Mouse (Mus musculus): Measurements from ENCODE around the gene Tsks.

The Tsks gene

DNA sequence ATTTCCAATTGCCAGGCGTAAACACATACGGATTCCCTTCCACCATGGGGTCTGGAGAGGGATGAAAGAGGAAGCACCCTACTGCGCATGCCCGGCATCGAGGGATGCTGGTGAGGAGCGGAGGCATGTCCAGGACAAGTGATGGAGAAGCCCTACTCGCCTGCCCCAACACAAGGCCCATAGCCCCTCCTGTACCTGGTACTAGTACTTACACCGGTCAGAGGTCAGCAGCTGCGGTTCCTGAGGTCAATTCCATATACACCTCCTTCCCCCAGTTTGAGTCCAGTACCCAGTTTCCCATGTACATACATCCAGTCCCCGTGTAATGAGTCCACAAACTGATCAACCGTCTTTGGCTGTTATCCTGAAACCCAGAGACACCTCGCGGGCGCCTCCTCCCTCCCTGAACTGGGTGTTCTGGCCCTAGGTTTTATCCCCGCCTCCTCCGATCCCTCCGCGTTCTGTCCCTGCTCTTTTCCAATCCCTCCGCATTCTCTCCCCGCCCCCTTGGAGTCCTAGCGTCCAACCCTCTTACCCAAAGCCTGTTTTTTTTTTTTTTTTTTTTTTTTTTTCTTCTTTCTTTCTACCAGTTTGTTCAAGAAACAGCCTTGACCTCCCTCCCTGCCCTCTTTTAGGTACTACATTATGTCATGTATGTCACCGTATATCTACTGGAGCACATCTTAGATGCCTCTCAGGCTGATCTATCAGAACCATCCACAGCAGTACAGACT, 31.5 kb downstream of the Tsks start, which contains the start of gene Cpt1c:
Gene Cpt1c (minus strand): TSS at position 469 of the 734 bp plus-strand sequence.
- in situ Hi-C loops (cut with MseI, MboI) = no loop called here

DNA sequence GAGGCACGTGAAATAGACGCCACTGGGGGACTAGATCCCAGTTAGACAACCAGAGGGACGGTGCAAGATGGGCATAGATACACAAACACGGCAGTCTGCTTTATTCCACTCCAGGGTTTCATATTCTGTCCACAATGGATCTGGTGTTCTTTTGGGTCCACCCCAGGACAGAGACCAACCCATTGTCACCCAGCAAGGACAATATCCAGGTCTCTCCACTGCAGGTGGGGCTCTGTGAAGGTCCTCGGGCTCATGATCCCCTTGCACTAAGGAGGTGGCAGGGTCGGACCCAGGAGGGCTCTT, 32.1 kb downstream of the Tsks start:
- in situ Hi-C loops (cut with MseI, MboI) = no loop called here

DNA sequence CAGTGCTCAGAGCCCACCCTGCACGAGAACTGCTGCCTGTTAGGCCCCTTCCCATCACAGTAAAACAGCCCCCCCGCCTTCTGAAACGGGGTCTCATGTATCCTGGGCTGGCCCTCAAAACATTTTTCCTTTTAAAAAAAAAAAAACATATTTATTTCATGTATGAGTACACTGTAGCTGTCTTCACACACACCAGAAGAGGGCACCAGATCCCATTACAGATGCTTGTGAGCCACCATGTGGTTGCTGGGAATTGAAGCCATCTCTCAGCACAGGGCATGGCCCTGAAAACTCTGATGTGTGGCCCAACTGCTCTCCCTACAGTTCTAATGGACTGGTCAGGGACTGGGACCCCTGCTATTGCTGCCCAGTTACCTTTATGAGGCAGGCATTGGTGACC, 35.3 kb downstream of the Tsks start:
- in situ Hi-C loops (cut with MseI, MboI) = no loop called here

DNA sequence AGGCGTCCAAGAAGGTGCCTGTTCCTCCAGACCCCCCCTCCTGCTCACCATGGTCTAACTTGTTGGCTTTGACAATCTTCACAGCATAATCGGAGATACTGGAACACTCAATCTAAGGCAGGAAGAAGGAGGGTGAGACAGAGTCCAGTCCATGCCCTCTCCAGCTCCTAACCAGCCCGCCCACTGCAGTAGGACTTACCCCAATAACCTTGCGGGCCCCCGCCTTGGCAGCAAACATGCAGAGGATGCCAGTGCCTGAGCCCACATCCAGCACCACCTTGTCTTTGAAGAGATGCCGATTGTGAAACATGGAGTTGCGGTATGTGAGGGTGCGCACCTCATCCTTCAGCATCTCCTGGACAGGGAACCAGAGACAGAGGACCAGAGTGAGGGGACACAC, 38.5 kb downstream of the Tsks start:
- in situ Hi-C loops (cut with MseI, MboI) = no loop called here

DNA sequence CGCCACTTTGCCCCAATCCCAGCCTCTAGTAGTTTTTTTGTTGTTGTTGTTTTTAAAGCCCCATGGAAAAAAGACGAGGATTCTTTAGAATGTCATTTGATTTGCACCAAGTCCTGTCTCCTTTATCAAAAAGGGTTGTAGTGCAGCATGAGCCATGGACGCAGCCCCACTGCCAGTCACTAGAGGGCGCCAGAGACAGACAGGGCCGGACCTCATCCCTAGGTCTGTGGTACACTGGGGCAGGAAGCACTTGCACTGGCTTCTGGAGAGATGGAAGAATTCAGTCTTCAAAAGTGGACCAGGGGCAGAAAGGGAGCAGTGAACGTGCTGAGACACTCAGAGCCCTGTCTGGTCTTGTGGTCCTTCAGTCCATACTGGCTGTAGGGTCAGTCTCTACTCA, 40.1 kb downstream of the Tsks start:
- in situ Hi-C loops (cut with MseI, MboI) = no loop called here

DNA sequence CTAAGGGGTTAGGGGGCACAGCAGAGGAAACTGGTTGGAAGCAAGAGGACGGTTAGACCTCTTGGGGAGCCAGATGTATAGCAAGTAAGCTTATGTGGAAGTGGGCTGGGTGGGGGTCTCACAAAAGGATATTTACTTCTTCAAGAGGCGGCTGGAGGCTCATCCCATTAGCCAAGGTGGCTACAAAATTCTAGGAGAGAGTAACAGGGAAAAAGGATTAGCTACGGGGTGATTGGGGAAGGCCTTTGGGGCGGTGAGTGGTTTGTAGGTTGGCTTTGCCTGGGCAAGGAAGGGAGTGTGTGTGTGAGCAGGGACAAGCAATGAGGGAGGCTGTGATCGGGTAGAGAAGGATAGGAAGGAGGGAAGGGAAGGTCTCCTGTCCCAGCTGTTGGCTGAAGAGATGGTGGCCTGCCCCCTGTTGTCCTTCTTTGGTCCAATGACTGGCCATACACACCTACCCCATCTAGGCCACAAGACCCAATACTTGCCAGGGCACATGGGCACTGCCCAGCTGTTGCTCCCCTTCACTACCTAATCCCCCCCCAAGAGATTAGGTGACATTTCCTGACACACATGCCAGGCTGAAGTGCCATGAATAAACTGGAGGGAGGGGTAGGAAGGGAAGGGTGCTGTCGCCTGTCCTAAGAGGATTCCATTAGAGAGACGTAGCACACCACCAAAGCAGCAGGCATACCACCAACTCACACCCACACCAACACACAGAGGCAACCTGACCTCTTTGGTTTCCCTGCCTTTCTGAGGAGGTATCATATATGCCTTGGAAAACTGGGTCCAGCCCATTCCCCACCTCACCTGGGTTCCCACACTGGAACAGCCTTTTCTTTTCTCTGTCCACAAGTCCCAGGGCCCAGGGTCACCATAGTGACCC, 41.2 kb downstream of the Tsks start:
- in situ Hi-C loops (cut with MseI, MboI) = no loop called here

DNA sequence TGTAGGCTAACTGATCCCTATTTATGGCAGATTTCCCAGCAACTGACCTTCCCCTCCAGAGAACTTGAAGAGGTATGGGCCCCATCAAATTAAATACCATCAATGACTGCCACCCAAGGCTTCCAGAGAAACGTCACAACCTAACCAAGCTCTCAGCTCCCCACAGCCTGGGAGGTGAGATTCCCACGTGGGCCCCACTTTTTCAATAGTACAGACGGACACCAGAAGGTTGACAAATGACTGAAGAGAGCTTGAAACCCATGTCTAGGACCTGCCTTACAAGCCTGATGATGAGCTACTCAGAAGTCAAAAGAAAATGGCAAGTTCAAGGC, 41.8 kb downstream of the Tsks start:
- in situ Hi-C loops (cut with MseI, MboI) = no loop called here

DNA sequence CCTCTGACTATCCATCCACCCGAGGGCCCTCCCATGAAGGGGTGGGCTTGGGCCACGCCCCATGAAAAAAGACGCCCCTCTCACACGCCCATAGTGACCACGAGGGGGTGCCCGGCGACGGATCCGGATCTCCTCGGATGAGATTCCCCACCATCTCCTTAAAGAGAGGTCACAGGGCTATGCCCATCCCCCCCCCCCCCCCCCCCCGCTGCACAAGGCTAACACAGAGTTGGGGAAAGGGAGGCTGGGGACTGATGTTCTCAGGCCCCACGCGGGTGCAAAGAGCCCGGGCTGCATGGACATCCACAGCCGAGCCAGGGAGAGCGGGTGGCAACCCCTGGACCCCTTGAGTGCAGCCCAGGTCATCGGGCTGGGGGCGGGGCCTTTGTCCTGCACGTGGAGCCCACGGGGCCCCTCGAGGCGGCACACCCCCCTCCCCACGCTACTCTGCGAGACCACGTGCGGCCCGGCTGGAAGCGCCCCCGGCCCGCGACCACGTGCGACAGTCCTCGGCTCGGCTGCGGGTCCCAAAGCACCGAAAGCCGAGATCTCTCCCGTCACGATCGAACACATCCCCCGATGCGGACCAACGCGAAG, 42.7 kb downstream of the Tsks start:
- in situ Hi-C loops (cut with MseI, MboI) = no loop called here

DNA sequence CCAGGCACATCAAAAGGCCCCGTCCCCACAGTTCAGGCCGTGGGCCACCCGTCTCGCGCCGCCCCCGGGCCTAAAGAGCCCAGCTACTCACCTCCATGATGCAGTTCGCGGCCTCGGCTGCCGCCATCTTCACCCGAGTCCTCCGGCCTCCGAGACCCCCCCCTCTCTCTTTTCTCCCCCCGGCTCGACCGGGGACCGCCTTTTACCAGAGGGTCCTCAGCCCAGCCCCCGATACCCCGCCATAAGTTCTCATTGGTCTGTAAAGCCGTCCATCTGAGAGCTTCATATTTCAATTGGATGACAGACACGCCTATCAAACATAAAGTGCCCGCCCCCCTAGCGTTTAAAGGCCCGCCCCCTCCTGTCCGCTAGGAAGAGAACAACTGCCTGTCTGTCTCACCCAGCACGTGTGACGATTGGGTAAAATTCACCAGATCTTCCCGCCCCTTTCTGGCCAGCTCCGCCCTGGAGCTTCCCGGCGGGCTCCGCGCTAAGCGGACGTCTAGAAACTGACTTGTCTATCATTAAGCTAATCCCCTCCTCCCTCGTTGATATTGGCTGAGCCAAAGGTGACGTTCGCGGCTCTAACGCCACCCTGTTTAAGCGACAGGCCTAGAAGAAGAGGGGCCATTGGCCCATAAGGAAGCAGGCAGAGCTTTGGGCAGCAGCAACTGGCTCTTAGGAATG, 43.3 kb downstream of the Tsks start, which contains the start of gene Prmt1:
Gene Prmt1 (minus strand): TSS at position 377 of the 687 bp plus-strand sequence.
- in situ Hi-C loops (cut with MseI, MboI) = no loop called here

DNA sequence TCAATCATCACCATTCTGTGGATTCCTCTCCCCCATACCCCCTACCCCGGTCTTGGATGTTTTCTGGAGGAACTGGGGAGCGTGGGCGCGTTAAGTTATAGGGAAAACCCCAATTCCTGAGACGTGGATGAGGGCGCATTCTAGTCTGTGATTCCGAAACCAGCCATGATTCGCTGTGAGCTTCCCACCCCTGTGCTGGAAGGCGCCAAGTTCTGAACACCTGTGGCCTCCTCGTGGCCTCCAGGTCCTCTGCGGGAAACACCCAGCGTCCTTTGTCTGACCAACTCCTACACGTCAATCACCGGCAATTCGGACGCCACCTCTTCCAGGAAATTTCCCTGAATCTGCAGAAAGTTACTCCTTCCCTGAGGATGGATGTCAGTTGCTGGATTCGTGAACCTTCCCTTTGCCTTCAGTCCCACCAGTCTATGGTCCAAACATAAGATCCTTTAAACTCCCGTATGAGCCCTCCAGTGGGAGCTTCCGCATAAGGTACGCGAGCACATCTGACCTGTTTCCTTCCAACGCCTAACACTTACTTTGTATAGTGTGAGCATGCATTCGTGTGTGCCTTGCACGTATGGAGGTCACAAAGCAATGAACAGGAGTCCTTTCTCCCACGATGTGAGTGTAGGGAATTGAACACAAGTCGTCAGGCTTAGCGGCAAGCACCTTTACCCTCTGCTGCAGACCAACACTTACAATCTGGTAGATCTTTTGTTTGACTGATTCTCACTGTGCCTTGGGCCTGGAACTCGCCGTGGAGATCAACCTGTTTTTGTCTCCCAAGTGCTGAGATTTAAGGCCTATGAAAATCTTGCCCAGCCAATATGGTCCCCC, 44.1 kb downstream of the Tsks start:
- in situ Hi-C loops (cut with MseI, MboI) = no loop called here

DNA sequence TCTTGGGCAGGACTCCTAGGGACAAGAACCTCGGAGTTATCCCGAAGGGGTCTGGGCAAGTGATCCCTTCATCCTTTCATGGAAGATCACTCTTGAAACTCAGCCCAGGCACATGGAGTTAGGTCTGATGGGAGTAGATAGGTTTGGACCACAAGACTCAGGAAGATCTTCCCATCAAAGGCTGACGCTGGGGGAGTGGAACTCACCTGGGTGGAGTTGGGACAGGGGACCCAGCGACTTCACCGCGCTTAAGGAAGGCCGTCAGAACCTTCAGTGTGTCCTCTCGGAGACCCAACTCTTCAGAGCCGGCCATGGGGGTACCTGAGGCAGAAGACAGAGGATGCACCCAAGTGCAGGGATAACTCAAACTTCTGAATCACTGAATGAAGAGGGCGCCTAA, 53.7 kb downstream of the Tsks start:
- in situ Hi-C loops (cut with MseI, MboI) = no loop called here

DNA sequence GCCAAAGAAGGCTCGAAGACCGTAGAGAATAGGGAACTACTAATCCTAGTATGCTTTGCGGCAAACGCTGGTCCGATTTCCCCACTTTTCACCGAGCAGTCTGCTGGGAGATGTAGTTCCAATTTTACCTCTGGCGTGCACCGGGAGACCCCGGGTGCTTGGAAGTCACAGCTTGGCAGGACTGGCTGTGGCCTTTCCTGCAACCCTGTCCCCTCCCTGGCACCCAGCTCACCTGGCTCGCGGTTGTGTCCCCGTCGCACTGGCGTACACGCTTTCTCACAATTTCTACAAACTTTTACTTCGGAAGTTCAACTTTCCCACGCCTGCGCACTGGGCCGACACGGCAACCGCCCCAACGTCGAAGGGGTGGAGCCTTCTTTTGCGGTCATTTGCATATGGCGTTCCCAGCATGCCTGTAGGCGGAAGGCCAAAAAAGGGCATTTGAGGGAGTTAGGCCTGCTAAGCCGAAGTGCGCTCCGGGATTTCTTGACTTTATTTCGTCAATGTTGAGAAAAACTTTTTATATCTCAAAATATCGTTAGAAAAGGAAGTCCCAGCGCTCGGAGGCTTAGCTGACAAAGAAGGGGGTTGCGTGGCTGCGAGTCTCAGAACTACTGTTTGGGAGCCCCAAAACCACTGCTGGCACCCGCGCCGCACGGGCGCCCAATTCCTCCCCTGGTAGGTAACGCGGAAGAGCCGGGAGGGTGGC, 54.4 kb downstream of the Tsks start, which contains the start of gene Irf3:
Gene Irf3 (plus strand): TSS at position 418 of the 709 bp plus-strand sequence.
- in situ Hi-C loops (cut with MseI, MboI) = no loop called here

DNA sequence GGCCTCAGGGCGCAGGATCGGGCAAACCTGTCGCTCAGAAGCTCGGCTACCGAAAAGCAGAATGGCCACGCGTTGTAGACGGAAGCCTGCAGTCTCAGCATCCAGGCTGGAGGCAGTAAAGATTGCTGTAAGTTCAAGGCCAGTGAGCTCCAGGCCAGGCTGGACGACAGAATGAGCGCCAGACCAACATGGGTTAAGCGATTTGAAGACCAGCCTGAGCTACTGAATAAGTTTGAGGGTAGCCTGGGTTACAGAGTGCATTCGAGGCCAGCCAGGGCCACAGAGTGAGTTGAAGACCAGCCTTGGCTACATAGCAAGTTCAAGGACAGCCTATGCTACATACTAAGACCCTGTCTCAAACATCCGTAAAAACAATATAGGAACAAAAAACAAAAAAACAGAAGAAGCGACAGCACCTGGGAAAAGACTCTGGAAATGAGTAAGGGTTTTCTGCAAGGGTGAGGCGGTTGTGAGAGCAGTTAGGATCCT, 55.0 kb downstream of the Tsks start:
- in situ Hi-C loops (cut with MseI, MboI) = no loop called here

DNA sequence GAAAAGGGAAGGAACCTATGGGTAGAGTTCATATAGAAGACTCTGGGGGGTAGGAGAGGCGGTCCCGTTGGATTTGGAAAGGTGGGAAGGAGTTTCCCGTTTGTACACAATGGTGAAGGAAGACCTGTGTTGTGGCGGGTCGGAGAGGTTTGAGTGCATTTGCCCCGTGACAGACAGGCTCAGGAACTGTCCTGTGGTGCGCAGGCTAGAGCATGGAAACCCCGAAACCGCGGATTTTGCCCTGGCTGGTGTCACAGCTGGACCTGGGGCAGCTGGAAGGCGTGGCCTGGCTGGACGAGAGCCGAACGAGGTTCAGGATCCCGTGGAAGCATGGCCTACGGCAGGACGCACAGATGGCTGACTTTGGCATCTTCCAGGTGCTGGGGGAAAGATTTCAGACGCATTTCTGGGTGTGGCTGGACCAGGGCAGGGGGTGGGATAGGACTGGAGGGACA, 55.5 kb downstream of the Tsks start, which contains the start of gene Bcl2l12:
Gene Bcl2l12 (minus strand): TSS at position 212 of the 455 bp plus-strand sequence.
- in situ Hi-C loops (cut with MseI, MboI) = no loop called here

DNA sequence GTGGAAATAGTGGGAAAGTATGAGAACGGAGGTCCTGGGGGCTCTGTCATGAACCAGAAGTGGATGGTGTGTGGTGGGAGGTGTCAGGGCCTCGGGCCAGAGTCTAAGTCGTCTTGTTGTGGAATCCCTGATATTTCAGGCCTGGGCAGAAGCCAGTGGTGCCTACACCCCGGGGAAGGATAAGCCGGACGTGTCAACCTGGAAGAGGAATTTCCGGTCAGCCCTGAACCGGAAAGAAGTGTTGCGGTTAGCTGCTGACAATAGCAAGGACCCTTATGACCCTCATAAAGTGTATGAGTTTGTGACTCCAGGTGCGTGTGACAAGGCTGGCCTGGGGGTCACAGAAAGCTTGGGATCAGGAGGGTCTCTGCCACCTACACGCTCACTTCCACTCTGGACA, 56.7 kb downstream of the Tsks start:
- in situ Hi-C loops (cut with MseI, MboI) = no loop called here

DNA sequence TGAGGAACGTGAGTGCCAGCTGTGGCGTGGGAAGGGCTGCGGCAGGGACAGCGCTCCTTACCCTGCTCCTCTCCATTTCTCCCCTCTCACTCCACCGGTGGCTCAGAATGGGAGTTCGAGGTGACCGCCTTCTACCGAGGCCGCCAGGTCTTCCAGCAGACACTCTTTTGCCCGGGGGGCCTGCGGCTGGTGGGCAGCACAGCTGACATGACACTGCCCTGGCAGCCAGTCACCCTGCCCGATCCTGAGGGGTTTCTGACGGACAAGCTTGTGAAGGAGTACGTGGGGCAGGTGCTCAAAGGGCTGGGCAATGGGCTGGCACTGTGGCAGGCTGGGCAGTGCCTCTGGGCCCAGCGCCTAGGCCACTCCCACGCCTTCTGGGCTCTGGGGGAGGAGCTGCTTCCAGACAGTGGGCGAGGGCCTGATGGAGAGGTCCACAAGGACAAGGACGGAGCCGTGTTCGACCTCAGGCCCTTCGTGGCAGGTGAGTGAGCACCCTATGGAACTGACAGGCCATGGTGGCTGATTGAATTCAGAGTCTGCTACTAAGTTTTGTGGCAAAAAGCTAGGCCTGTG, 57.6 kb downstream of the Tsks start:
- in situ Hi-C loops (cut with MseI, MboI) = no loop called here

DNA sequence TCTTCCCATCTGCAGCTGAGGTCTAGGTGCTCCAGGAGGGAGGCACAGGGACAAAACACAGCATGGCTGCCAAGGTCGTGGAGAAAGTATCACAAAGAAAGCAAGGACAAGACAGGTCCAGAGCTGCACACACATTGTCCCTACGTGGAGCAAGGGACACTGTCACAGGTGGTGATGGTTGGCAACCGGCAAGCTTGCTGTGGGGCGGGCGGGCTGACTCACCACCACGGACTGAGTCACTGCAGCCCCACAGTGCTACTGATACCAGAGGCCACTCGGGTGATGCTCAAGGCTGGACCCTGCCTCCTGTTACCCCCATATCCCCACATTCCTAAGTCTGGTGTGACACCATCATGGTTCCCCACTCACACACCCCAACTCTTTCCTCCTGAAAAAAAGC, 59.4 kb downstream of the Tsks start:
- in situ Hi-C loops (cut with MseI, MboI) = no loop called here

DNA sequence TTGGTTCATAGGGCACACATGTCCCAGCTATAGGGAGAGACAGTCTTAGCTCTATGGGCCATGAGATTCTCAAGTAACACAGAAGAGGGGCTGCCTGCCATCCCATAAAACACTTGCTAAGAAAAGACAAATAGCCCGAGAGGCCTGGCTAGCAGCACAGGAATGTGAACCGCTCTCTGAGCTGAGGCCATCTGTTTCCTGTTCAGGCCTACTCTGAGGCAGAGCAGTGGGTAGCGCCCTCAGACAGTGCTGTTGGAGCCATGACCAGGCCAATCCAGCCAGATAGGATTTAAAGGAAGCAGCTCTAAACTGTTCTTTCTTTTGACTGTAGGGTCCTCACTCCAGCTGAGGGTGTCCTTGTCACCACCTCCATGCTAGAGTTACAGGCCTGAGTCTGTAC, 61.5 kb downstream of the Tsks start:
- in situ Hi-C loops (cut with MseI, MboI) = no loop called here

DNA sequence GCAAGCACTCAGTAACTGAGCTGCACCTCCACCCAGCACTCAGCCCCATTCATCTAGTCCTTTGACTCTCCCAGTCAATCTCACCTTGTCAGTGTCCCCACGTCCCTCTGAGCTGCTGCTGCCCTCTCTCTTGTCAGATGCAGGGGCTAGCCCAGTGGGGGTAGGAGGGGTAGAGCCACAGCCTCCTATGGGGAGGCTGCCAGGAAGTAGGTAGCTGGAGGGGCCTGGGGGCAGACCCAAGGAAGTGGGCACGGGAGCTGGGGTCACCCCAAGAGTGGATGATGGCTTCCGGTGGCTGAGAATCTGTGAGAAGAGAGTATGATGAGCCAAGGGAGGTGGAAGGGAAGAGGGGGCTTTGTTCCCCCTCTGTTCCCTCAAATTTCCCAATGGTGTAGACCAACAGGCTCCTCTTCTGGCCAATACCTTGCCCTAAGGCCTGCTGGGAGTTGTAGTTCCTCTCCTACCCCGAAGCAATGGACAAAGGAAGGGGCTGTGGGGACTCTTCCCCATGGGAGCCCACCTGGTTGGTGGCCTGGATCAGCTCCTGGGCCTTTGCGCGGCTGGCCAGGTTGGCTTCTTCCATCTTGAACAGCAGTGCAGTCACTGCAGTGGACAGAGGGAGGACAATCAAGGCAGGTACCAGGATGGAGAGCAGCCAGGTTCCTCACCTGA, 62.5 kb downstream of the Tsks start:
- in situ Hi-C loops (cut with MseI, MboI) = no loop called here
